Mouse (Mus musculus): ENCODE measurements around the gene Hand1.

- no peak for TF ChIP-seq CTCF (conservative IDR thresholded peaks at IDR 0.05; ENCODE audit: insufficient read depth, insufficient read length, low read depth, low read length)
- TF ChIP-seq POLR2A (IDR thresholded peaks at IDR 0.05; ENCODE audit: low read depth, low read length) = no peak
Observed at GRCm38 (mm10) chr11:57834031-57834430, 1.4 kb upstream of the Hand1 start.

All from kidney, adult 2 months (tissue).